Mouse (Mus musculus) gastrocnemius, adult 8-10 months (tissue): Measurements from ENCODE around the gene Dgki. TPM values are rescaled to one million over a fixed set of nuclear protein-coding genes. Genes with fewer than 3 reads are reported as not detected.

ENCODE experiments used
- DNase-seq, 2 experiments: peaks; one replicate each; pipeline ENCODE4 v3.0.0; 2022; ENCODE audit warnings: low spot score in 2 of 2
- total RNA-seq, 4 experiments: library from RNA; stranded (reverse); gene quantifications; 2 replicates each; pipeline ENCODE4 v1.2.4; 2022

Gene Dgki
- total RNA-seq, 4 experiments from 2014 or later, result 0.11 to 0.17 (median 0.16) TPM; not detected in 1

DNA sequence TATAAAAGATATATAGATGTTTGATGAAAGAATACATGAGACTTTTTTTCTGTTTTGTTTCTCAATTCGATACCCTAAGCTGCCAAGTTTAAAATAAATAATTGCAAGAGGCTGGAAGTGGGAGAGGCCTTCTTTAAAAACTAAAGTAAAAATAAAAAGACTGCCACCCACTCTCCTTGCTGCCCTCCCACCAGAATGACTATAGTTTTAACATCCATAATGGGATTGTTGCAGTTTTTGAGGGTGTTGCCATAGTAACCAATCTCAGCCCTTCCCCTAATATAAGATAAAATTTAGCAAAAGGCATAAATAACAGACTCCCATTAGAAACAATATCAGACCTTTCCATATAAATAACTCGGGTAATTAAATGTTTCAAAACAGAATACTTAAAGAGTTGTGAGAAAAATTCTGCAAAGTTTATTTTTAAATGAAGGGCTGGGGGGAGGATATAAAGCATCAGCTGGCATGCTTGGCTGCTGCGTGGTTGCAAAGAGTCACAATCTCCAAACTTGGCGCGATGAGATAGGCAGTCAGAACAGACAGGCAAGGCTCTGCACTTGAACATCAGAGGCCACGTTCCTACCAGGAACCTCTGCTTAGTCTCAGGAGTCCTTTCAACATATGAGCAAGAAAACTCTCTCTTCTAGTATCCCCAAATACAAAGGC, 57.8 kb downstream of the Dgki start:
- DNase-seq, result no peak

DNA sequence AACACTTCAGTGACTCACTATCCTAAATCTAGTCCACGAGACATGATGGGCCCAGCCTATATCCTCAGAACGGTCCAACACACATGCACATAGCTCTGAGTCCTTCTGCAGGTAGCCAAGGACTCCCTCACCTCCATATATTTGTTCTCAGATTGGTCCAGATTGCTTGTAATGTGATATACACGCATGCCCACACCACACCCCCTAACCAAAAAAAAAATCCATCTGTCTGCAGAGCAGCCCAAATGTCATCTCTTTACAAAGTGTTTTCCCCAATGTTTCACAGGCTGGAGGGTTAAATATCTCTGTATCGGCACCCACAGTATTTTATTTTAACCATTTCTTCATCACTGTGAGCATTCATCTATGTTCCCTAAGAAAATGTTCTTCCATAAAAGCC, 58.5 kb downstream of the Dgki start:
- no peak for DNase-seq

DNA sequence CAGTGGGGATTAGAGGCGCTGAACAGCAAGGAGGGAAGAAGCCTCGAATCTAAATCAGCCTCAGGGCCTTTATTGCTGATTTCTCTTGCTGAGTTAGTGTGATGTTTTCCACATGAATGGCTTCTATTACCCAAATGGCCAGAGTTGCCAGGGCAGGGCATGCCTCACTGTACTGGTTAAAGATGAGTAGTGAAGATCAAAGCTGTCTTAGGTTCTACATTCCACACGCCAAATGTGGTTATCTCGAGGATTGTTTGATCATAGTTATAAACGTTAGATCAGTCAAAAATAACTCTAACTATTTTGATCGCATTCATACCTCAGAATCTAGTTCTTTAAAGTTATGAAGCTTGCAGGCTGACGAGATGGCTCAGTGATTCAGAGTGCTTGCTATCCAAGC, 59.8 kb downstream of the Dgki start:
- no peak for DNase-seq

DNA sequence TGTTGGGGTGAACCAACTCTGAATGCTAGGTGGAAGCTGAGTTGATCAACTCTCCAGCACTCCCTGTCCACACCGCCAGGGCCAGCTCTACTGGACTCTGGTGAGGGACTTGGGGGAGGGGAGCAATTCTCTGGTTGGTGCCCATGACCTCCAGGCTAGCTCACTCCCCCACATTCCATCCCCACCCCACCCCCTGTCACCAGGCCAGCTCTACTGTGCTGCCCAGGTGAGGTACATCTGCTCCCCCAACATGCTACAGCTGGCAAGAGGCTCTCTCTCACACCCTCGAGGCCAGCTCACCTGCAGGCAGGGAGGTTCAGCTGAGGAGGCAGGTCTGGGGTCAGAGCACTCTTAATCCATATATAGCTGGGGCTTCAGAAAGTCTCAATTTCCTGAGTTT, 63.1 kb downstream of the Dgki start:
- no peak for DNase-seq

DNA sequence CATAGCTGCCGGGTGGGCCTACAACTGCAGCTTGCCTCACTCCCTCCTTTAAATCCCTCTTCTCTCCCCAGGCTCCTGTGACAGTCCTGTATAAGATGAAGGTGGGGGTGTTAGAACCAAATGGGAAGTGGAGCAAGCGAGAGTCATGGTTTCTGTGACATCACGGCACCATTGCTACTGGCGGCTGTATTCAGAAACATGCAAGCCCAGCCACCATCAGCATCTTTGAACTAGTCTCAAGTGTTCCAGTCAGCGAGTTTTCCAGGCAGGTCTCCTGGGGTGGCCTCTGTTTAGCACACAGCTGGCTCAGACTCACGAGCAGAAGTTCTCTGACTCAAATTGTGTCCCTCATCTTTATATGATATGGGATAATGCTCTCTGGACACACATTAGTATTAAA, 68.8 kb downstream of the Dgki start:
- no peak for DNase-seq

DNA sequence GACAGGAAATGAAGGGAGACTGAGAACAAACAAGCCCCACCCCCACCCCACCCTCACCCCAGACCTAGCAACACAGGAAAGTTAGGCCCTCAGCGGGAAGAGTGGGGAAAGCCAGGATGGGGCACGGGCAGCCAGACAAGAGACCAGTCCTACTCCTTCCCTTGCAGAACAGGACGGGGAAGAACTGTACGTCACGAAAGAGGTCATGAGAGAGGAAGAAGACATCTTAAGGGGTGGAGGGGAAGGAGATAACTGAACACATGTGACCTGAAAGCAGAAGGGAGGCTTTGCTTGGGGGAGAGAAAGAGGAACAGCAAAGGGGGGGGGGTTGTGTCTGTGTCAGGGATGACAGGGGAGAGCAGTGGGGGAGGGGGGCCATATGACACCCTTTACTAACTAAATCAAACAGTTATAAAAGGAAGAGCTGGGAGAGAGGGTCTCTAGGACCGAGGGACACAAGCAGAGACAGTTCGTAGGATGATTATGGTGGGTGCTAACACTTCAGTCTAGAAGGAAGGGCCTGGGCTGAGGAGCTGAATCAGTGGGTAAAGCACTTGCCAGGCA, 77.0 kb downstream of the Dgki start:
- no peak for DNase-seq

DNA sequence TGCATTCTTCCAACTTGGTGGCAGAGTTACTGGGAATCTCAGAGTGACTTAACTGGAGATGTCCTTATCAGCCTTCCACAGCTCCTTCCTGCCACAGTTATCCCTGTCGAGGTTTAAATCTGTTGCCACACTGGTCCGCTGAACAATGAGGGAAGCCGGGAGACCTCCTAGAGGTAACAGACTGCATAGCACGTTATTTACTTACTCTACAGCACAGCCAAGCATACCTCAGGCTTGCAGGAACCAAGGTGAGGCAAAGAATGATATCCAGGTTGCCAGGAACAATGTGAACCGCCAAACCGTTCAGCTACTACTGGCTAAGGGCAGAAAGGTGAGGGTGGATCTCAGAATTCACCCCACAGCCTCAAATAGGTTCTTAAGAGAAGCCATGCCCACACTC, 78.0 kb downstream of the Dgki start:
- no peak for DNase-seq

DNA sequence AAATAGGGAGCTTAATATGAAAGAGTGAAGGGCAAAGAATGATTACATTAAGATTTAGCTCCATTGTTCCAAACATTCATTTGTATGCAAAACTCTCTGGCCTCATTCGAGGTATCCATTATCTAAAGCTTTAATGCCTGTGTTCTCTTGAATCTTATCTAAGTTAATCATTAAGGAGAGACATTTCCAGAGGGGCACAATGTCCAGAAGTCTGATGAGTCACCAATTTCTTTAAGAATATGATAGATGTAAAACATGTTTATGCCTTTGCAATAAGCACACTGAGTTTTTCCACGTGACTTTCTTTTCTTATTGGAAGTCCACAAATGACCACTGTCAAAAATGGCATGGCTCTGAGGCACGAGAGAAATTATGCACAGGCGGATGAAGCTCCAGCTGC, 80.9 kb downstream of the Dgki start:
- no peak for DNase-seq

DNA sequence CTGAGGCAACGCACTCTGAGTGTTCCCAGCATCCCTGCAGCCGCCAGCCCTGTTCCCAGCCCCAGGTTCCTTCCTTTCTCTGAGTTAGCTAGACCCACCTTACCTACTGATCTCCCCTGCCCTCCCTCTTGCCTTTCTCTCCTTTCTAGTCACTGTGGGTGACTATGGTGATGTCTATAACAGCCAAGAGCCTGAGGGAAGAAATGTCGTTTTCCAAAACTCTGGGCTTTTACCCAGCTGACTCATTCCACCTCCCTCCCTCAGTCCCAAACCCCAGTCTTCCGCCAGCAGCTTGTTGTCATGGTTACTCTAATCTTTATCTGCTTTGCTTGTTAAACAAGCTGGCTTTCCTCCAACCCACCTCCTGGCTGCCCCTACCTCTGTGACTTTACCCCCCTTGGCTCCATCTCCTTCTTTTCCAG, 83.6 kb downstream of the Dgki start:
- DNase-seq, result peak in 1 of 2 experiments; percentile 12

DNA sequence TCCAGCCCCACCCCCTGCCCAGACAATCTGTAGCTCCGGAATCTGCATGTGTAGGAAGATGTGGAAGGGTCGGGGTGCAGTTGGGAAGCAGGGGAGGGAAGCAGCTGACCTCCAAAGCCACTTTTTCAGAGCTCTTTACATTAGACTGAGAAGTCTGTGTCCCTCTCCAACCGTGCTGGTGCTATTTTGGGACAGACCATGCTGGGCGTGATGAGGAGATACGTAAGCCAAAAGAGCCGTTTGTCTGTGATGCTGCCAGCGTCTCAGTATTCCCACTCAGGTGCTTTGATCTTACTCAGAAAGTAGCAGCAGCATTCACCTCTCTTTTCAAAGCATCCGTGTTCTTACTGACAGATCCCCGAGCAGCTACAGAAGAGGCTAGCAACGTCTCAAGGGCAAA, 84.3 kb downstream of the Dgki start:
- DNase-seq, result no peak

DNA sequence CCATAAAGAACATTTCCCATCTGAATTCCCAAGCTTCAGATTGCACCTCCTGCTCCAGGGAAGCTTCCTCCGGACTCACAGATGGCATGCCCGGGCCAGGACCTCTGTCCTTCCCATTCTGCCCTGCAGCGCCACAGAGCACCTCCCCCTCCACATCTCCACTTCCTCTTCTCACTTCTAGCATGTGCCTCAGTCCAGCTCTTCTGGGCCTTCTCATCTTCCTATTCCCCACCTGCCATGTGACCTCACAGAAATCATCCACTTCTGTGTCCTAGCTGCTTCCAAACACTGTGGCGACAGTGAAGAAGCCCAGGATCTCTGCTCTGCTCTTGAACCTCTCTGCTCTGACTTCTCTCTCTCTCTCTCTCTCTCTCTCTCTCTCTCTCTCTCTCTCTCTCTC, 87.1 kb downstream of the Dgki start:
- DNase-seq, result no peak

DNA sequence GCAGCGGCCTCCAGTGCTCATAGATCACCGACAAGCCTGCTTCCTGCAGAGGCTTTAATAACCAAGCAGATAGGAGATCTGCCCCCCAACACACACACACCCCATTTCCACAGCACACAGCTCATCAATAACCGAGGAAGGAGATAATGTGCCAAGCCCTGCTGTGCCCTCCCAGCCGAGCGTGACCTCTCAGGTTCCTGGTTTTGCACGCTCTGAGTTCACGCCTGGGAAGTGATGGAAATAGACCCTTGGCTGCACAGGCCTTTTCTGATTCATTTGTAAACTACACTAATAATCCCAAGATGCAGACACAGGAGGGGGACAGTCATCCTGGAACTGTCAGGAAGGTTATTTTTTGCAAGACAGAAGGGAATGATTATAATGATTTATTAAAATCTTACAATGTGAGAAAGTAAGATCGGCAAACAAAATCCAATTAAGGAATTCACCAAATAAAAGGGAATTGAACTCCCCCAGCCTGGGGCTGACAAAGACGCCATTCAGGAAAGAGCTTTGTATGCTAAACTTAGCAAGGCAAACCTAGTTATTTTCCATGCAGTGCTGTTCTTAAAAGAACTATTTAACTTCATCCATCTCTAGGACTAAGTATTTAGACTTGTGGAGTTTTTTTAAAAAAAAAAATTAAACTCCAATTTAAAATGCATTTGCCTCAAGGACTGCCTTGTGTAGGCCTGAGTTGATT, 88.3 kb downstream of the Dgki start:
- DNase-seq, result no peak

DNA sequence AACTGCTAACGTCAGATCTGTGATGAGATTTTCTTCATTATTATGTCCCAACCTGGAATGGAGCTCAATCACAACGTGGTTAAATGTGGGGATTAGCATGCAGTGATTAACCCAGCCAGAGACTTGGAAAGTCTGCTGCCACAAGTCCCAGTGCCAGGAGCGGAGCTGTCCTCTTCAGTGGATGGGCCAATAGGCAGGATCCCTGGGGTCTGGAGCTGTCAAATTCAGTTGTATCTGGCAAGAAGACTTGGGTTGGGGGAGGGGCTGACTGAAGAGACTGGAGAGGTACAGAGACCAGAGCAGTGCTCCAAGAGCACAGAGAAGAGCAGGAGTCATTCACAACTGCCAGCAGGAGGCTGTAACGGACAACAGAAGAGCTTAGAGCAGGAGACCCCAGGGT, 97.1 kb downstream of the Dgki start:
- no peak for DNase-seq

DNA sequence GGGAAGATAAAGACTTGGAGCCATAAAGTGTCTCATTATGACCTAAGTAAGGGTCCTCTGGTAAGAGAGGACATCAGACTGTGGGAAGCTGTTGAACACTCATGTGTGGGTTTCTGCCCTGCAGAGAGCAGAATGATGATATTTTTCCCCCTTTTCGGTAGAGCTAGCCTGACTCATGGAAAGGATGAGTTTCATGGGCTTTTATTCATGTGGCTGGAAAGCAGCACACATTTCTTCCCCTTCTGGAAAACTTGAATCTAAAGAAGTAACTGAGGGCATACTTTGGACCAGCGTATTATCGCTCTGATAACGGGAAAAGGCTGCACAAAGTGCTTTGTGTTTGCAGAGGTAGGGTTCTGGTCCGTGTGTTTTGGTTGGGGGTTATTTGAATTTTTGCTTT, 99.1 kb downstream of the Dgki start:
- DNase-seq, result no peak

DNA sequence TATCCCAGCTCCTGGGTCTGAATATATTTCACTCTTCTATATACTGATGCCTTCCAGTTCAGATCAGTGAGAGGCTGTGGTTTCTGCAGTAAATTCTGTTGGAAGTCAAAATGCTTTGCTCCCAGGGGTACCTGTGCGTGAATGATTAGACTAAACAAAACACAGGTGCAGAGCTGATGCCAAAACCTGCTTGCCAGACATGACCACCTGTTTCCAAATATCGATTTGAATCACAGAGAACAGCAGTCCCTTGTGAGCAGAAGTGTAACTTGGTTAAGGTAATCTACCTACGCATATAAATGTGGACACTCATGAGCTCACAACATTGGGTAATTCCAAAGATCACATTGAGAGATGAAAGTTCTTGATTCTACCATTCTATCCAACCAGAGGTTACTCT, 100.5 kb downstream of the Dgki start:
- no peak for DNase-seq

DNA sequence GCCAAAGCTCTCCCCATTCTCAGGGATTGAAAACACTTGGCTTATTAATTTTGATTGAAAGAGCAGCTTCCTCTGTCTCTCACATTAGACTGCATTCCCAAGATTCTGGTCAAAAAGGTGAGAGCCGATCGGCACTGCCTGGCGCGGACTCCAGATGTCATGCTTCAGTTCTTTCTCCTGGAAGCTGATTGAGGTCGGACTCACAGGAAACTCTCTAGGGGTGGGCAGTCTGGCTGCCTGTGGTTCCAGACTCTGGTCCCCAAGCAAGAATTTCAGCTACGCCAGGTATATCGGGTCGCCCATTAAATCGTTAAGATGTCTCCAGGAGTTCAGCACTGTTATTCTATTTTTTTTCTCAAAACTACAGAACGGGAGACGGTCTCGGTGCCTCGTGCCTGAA, 102.2 kb downstream of the Dgki start:
- no peak for DNase-seq

DNA sequence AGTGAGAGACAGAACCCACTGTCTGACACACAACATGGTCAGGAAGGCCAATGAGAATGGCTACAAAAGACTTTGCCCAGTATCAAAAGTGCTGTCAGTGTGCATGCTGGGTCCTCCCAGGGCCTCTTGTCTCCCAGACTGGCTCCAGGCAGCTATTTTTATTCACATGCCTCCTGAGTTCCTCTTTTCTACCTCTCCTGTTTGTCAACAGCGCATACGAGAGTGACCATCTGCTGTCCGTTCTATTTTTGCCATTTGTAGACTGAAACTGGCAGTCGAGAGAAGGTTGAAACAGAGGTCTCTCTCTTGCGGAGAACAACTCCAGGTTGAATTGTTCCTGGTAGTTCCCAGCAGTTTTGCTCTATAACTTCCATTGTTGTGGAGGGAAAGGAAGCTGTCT, 103.1 kb downstream of the Dgki start:
- no peak for DNase-seq

DNA sequence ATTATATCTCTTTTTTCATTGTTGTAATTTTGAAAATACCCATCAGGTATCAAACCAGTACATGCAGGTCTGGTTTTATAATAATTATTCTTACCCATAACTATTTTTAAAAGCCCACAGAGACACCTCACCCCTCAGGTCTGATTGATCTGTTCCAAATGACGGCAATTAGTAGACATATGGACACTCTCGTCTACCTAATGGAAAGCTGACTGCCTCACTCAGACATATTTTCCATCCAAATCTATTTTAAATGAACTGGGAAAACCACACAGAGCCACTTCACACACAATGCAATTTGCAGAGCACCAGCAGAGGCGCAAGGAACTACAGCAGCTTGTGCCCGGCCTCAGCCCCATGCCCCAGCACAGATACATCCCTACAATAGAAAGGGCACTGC, 104.2 kb downstream of the Dgki start:
- DNase-seq, result no peak

DNA sequence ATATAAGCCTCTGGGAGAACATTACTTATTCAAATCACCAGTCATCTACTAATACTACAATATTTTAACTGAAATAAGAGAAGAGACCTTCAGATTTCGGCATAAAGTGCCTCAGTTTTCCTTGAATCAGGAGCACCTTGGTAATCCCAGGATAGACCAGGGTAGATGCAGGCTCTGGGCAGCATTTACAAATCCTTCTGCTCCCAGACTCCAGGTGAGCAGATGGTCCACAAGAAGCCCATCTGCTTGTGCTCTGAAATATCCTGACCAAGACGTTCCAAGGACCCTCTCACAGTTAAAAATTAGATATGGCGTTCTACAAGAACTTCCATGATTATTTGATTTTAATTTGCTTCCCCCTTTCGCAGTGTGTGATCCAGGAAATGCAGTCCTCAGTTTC, 118.0 kb downstream of the Dgki start:
- no peak for DNase-seq

DNA sequence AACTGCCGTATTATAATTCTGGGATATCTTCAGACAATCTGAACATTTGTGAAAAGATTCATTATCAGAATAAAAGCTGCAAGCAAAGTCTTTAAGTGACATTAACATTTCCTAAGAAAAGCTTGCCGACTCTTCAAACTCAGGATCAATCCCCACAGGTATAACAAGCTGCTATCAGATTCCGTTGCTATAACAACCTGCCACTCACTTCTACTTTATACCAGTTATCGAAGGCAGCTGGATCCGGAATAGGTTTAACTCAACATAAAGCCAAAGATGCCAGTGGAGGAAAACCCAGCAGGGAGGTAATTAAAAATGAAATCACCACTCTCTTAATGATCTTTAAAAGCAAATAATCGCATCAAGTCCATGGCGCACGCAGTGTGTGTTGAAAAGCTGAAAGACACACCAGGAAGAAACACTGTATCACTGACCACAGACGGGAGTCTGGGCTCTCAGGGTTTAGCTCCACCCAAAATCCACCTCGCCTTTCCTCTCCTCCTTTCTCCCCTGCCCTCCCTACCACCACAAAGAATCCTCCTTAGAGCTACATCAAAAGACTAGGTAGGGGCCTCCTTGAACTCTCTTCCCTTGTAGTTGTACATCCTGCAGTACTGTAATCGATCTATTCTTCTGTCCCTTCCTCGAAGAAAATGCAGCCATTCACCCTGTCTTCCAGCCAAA, 128.7 kb downstream of the Dgki start:
- DNase-seq, result no peak

DNA sequence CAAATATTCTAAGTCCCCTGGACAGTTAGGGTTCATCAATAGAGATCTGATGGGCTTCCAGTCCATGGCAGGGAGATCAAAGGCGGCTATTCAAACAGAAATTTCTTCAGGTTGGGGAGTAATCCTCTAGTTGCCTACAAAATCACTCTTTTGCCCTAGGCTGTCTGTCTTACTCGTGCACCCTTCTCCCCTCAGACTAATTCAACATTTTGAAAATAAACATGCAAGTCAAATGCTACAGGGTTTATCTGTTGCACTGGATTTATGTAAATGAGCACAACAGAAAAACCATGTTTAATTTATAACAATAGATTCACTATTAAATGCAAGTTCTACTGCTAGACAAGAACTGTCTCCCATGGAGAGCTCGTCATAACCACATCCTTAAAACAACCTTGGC, 141.1 kb downstream of the Dgki start:
- no peak for DNase-seq

DNA sequence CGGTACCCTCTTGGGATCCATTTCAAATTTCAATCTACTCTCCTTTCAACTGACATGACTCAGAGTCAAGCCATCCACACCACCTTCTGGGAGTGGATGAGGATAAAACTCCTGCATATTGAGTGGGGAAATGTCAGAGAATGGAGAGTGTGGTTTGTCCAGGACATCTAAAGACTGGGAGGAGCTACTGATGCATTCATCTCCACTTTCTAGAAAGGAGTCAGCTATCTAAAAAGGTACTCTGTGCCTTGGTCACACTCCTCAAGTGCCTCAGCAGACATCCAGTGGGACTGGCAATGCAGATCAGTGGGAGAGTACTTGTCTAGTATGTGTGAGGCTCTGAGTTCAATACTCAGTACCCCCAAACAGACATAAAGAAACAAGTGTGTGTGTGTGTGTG, 145.9 kb downstream of the Dgki start:
- no peak for DNase-seq

DNA sequence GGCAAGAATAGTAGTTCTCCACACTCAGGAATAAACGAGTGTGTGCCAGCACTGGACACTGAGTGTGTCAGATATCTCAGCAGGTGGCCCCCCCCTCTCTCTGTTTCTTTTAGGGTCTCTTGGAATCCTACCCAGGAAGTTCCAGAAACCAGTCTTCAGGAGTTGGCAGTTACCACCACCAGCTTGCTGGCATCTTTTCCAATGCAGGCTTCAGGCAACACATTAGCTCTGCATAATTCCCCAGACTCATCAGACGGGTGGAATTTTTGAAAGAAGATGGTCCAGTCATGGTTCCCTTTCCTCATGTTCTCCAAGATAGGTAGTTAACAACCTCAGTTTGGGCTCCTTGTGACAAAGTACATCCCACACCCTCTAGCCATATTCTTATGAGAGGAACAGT, 149.5 kb downstream of the Dgki start:
- no peak for DNase-seq
